Mouse (Mus musculus): ENCODE measurements around the gene Chrna9. TPM values are rescaled to one million over a fixed set of nuclear protein-coding genes. Genes with fewer than 3 reads are reported as not detected.

Chrna9 gene
- total RNA-seq, 4 experiments from 2014 or later: not detected

DNA sequence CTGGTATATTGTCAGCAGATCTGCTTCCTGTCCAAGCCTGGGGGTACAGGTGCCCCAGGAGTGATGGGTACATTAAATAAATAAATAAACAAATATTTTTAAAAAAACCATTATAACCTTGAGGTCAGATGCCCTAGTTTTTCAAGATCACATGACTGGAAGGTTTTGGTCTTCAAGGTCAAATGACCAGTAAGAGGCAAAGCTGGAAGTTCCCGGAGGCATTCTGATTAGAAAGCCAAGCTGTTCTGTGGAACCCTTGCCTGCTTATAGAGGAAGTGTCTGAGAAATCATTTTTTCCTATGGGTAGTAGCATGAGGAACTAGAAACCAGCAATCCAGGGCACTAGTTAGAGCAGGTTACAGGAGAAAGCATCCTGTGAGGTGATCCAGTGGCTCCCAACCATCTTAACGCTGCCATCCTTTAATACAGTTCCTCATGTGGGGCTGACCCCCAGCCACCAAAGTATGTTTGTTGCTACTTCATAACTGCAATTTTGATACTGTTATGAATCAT is 80.8 kb downstream of the Chrna9 start:
- no peak for DNase-seq

DNA sequence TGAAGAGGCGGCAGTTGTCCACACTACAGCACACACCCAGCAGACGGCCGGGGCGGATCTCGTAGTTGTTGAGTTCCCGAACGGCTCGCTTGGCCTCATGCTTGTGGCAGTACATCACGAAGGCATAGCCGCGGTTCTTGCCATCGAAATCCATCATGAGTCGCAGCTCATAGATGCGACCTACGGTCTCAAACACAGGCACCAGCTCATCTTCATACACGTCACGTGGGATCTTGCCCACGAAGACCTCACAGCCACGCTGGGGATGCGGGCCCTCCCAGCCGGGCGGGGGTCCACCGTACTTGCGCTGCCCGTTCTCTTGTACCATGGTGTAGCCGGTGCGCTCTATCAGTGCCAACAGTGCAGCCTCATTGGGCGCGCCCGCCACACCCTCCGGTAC is 92.1 kb downstream of the Chrna9 start:
- no peak for DNase-seq

Small RNAs within 50 kb of the gene (microRNA-seq; reads per million reads assigned to microRNA genes)
- 0 reads per million in 2 experiments for gene Gm25952

Other genes starting within 250 kb of the Chrna9 start
- gene Pds5a, start 236.6 kb upstream of the Chrna9 start, total RNA-seq (2022): 100 to 1,000 TPM in 3 of 4 experiments, 10 to 100 TPM in 1; 82.9 to 122 (median 111) TPM
- gene N4bp2, start 171.4 kb upstream of the Chrna9 start, total RNA-seq (2022): 10 to 100 TPM; 14.0 to 16.9 (median 14.9) TPM
- 1 to 10 TPM in 1 of 4 experiments, under 1 TPM in 3; 0.45 to 1.2 (median 0.80) TPM for gene Rhoh, start 73.7 kb upstream of the Chrna9 start, total RNA-seq (2022)
- 1 to 10 TPM in 1 of 4 experiments, under 1 TPM in 3; 0.28 to 2.3 (median 0.54) TPM for gene 9130230L23Rik, start 69.4 kb downstream of the Chrna9 start, total RNA-seq (2022)
- 100 to 1,000 TPM in 2 of 4 experiments, 10 to 100 TPM in 2; 76.0 to 130 (median 96.1) TPM for gene Rbm47, start 238.2 kb downstream of the Chrna9 start, total RNA-seq (2022)

Data from adrenal gland, adult 8-10 months (tissue).